Mouse (Mus musculus) thymus, postnatal 4 days (tissue): Measurements from ENCODE around the gene Lbx2.

Experiments
- DNase-seq: peaks from one replicate; pipeline ENCODE4 v3.0.0; 2021

The Lbx2 gene

DNA sequence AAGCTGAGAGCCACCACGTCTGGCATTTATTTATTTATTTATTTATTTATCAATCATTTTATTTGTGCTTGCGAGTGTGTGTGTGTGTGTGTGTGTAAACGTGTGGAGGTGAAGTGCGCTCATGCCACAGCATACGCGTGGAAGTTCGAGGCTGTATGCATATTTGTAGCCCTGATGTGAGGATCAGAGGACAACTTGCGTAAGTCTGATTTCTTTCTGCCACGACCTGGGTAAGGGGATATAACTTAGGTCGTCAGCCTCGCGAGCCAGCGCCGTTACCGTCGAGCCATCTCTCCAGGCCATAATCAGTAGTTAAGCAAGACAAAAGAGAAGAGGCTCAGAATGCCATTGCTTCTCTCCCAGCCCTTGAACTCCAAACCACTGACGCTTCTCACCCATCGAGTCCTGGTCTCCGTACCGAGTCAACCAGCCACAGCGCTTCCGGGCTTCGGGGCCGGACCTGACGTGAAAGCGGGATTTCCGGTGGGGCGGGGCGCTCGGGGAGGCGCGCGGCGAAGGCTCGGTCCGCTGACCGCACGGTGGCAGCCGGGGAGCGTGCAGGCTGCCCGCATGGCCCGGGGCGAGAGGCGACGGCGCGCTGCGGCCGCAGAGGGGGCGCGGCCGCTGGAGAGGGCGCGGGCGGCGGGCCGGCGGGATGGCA lies 29.0 kb downstream of the Lbx2 start, which contains the start of gene Mogs:
Gene Mogs (plus strand): TSS at position 486 of the 661 bp plus-strand sequence.
- peak; percentile 94 for DNase-seq

GRCm38 (mm10) chr6:83115682-83116372 lies 29.7 kb downstream of the Lbx2 start:
- peak; percentile 59 for DNase-seq

- DNase-seq: no peak
Measured at GRCm38 (mm10) chr6:83116373-83117164, 30.4 kb downstream of the Lbx2 start.

GRCm38 (mm10) chr6:83117165-83117438 lies 30.9 kb downstream of the Lbx2 start:
- no peak for DNase-seq

GRCm38 (mm10) chr6:83117616-83118015 lies 31.4 kb downstream of the Lbx2 start:
- DNase-seq: no peak

- no peak for DNase-seq
Measured at GRCm38 (mm10) chr6:83118369-83118768, 32.2 kb downstream of the Lbx2 start.

DNA sequence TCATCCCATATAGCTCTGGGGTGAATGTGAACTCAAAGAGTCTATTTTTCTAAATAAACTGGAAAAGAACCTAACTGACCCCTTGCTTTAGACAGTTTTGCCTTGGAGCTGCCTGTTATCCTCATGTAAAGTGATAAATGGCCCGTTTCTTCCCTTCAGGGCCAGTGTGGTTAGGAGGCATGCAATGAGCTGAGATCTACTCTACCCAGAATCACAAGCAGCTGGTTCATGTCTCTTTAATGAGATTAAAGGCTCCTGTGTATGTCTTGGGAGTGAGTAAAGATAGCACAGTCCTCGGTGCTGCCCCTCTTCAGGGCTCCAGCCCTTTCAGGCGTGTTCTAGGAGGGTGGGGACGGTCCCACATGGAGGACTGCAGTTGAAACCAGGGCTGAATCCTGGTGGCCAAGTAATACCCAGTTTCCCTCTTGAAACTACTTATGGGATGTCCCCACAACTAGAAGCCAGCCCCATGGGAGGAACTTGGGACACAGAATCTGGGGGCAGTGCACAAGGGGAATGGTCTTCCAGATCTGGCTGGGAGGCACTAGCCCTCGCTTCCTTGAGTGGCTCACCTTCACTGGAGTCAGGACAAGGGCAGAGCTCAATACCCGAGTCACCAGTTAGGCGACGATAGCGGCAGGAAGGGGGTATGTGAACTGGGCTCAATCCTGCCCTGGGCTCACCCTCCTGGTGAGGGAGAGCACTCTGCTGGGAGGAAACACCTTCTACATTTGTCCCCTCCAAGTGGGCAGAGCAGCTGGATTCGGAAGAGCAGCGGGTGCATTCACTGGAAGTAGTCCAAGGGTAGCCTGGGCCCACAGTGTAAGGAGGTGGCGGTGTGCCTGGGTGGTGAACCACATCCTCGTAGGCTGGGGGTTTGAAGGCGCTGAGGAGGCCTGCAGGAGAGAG lies 32.9 kb downstream of the Lbx2 start:
- no peak for DNase-seq

GRCm38 (mm10) chr6:83119734-83120051 lies 33.5 kb downstream of the Lbx2 start:
- no peak for DNase-seq

DNA sequence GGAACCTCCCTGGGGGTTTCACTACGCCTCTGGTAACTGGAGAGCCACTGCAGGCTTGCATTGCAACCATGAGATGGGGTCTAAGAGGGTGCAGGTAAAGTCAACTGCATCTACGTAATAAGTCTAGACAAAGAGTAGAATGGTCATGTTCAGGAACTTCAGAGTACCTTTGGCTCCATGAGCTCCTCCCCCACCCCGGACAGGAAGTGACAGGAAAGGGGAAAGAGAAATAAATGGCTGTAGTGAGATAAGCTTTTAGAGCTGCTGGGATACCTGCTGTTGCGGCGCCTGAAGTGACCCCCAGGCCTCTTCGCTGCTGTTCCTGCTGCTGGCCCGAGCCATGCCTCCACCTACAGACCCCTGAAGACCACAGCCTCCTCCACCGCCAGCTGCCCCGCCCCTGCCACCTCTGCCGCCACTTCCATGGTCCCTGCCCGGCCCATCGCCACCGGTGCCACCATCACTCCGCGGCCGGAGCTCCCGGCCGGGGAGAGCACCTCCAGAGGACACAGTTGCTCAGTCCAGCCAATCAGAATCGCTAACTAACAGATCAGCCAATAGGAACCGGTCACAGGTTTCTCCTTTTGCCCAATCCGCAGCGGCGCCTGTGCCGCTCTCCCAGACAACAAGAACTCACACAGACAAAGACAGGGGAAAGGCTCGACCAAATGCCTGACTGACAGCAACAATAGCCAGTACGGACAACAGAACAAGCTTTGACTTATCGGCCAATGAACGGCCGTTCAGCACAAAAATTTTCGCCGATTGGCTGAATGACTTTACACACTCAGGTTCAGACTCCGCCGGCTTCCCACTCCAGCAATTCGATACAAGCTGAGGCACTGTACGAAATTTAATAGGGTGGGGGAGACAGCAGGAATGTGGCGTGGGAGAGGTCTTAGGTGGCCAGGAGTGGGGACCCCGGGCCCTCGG lies 35.0 kb downstream of the Lbx2 start, which contains the start of gene Wbp1:
Gene Wbp1 (minus strand): TSS at position 630 of the 933 bp plus-strand sequence.
- DNase-seq: peak; percentile 86

DNA sequence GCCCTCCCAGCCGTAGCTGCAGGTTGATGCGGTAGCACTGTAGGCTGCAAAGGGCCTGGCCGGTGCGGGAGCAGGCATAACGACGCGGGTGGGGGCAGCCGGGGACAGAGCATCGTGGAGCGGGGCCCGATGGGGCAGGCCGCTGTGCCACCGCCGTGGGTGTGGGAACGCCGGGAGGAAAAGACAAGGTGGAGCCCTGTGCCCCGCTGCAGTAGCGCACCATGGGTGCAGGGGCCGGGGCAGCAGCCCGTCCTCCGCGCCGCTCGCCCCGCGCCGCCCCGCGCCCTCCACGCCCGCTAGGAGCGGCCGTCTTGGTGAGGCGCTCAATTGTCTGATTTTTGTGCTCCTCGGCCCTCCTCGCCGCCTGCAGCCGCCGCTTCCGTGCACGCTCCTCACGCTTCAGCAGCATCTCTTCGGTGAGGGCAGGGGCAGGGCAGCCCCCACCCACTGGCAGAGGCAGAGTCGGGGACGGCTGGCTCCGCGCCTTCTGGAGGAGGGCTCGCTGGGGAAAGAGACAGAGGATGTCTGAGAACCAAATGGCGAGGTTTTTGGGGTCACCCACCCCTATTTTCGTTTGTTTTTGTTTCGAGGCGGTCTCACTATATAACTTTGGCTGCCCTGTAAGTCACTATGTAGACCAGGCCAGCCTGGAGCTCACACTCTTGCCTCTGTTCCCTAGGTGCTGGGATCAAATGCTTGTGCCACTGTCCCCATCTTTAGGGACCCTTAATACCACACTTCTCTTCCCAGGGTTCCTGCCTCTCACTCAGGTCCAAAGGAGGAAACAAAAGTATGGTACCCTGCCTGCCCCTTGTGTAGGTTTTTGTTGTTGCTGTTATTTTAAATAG lies 35.9 kb downstream of the Lbx2 start:
- DNase-seq: peak; percentile 73

DNA sequence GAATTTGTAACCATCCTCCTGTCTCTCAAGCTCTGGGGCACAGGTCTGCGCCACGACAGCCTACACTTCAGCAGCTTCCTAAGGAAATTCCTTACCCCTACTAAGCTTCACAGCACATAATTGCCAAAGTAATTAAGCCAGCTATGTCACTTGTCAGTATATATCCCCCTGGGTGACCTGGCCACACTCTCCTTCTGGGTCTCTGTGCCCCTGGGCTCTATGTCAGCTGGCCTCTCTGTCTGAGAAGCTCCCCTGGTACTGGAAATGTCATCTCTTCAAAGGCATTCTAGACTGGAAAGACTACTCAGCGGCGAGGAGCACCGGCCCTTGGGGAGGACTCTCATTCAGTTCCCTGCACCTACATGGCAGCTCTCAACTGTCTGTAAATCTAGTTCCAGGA lies 36.8 kb downstream of the Lbx2 start:
- no peak for DNase-seq

GRCm38 (mm10) chr6:83124851-83125312 lies 38.7 kb downstream of the Lbx2 start:
- DNase-seq: peak; percentile 91

DNA sequence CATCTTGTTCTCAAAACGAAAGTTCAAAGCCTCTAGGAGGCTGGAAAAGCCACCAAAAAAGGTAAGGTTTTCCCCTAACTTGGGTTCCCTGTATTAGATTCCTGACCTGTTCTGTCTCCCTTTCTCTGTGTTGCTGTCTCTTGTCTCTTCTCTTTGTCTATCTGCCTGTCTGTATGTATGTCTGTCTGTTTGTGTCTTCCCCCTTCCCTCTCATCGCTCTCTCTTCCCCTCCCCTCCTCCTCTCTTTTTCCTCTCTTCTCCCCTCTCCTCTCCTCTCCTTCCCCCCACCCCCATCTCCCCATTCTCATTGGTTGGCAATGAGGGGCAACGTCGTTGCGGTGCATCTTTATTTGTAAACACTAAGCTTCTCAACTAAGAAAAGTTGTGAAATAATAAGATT lies 39.2 kb downstream of the Lbx2 start, which contains the start of gene Ino80b:
Gene Ino80b (minus strand): TSS at position 101 of the 400 bp plus-strand sequence.
- DNase-seq: peak; percentile 11

- no peak for DNase-seq
Measured at GRCm38 (mm10) chr6:83127419-83127818, 41.3 kb downstream of the Lbx2 start.

- no peak for DNase-seq
Measured at GRCm38 (mm10) chr6:83131469-83132034, 45.4 kb downstream of the Lbx2 start.

DNA sequence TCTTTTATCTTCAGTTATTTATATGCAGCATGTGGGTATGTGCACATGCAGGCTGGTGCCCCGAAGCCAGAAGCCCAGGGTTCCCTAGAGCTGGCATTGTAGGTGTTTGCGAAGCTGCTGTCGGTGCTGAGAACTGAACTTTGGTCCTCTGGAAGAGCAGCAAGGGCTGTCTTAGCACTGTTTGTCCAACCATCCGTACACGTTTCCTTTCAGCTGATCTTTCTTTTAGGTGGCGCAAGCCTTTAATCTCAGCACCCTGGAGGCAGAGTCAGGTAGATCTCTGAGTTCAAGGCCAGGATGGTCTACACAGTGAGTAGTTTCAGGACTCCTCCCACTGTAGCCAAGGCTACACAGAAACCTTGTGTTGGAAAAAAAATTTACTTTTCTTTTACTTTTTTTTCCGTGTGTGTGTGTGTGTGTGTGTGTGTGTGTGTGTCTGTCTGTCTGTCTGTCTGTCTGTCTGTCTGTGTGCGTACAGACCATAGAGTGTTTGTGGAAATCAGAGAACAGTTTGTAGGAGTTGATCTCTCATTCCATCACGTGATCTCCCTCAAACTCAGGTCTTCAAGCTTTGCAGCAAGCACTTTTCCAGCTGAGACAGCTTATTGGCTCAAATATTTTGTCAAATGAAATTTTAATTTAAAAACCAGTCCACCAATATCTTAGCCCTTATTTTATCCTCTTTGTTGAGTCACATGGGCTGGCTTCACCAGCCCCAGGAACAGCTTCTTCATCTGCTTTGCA lies 46.2 kb downstream of the Lbx2 start:
- no peak for DNase-seq

DNA sequence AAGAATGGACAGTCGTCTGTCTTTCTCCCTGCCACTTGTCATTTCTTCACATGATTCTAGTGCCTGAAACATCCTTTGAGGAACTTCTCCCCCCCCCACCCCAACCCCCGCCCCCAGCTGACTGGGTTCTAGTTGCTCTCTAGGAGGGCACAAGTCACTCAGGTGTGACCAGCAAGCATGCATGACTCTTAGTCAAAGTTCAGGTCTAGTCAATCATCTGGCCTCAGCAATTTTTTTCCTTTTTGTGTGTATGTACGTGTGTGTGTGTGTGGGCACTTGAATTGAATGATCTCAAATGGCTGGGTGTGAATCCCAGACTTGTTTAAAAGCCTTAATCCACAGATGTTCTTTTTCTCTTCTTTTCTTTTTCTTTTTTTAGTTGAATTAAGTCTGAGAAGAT lies 48.1 kb downstream of the Lbx2 start:
- DNase-seq: no peak

GRCm38 (mm10) chr6:83134951-83135513 lies 48.9 kb downstream of the Lbx2 start, which contains the start of gene Rtkn:
TSS of gene Rtkn (plus strand) at chr6:83135463.
- no peak for DNase-seq

DNA sequence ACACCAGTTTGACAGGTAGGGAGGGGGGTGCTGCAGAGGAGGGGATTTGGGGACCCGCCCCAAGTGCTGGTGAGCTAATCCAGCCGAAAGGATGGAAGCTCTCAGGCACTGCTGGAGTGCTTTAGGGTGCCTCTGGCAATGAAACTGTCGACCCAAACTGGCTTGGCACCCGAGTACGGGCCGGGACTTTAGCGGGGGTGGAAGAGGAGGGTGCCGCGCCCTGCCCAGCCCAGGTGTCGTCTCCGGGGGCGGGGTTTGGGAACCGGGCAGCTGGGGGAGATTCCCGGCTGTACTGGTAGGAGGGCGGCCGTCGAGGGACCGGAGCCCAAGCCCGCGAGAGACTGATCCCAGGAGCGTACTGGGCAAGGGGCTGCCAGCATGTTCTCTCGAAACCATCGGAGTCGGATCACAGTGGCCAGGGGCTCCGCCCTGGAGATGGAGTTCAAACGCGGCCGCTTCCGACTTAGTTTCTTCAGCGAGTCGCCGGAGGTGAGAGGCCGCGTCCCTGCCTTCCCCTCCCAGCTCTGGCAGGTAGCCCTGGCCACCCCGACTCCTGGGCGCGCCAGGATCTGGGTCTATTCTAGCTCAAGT lies 49.5 kb downstream of the Lbx2 start:
- peak; percentile 50 for DNase-seq
